Mouse (Mus musculus): Measurements from ENCODE around the gene Aldh3b1. TPM values are rescaled to one million over a fixed set of nuclear protein-coding genes. Genes with fewer than 3 reads are reported as not detected.

Aldh3b1 gene
- polyA plus RNA-seq, 1 experiment from 2014 or later, result 3.3 TPM

DNA sequence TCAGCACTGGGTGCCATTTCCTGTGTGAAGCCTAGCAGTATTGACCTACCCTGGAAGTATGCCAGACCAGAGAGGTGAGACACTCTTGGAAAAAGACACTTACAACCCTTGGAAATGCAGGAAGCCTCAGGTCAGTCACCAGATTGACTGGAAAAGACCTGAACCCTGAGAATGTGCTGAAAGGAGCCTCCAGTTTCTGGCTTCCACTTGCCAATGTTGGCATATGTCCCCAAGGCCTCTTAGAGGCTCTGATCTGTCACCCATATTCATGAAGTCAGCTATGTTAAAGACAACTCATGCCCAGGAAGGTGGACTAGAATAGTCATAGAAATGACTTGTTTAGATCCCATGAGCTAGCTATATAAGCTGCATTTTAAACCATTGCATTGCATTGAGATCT, 58.1 kb downstream of the Aldh3b1 start:
- Histone ChIP-seq H3K9me3 (replicated peaks) (no peaks in the 10 kb centered on the region), H3K4me3 (replicated peaks) (no peak overlapping the region), H3K9ac (no peak overlapping the region), H3K4me1 (replicated peaks) (no peaks in the 10 kb centered on the region), H3K27ac (no peak overlapping the region), H3K36me3 (peaks cover 5% of the 10 kb centered on the region; the same call in 1 of the 2 replicates), H3K27me3 (no peaks in the 10 kb centered on the region), H3K4me2 (no peak overlapping the region)
- ATAC-seq (ENCODE audit: low read depth) (no peak), DNase-seq (no peak)

DNA sequence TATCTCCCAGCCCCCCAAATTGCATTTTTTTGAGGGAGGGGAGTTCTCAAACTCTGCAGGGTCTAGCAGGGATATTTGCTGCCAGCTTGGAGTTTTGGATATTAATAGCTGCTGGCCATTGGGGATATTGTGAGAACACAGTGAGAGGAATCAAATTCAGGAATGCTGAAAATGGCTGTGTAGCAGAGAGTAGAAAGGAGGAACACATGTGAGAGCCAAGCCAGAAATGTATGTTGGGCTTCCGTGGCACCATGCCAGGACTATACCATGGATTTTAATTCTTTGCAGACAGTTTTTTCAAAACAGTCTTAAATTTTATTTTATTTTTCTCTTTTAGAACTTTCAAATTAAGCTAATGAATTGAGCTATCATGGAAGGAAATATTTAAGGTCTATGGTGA, 61.3 kb downstream of the Aldh3b1 start:
- no peak overlapping the region for H3K9ac ChIP-seq
- ATAC-seq (ENCODE audit: low read depth), result no peak
- 87% methylated on average over 1 of the region's 1 CpGs for WGBS (ENCODE audit: insufficient replicate concordance)
- H3K4me2 ChIP-seq, result no peak overlapping the region
- no peaks in the 10 kb centered on the region for H3K4me1 ChIP-seq (replicated peaks)
- H3K9me3 ChIP-seq (replicated peaks), result no peaks in the 10 kb centered on the region
- no peak overlapping the region for H3K27ac ChIP-seq
- H3K27me3 ChIP-seq, result no peaks in the 10 kb centered on the region
- peaks cover 23% of the 10 kb centered on the region for H3K36me3 ChIP-seq
- H3K4me3 ChIP-seq (replicated peaks), result no peak overlapping the region
- no peak for DNase-seq

GRCm38 (mm10) chr19:3864960-3865359, 64.6 kb downstream of the Aldh3b1 start:
- Histone ChIP-seq H3K27ac (no peak overlapping the region), H3K27me3 (no peaks in the 10 kb centered on the region), H3K9ac (no peak overlapping the region), H3K9me3 (replicated peaks) (no peaks in the 10 kb centered on the region), H3K36me3 (peaks cover 18% of the 10 kb centered on the region), H3K4me2 (no peak overlapping the region), H3K4me3 (replicated peaks) (no peak overlapping the region), H3K4me1 (replicated peaks) (peaks cover 19% of the 10 kb centered on the region)
- no peak for ATAC-seq (ENCODE audit: low read depth)
- 63% methylated on average over 2 of the region's 2 CpGs for WGBS (ENCODE audit: insufficient replicate concordance)
- DNase-seq, result no peak

Other genes starting within 250 kb of the Aldh3b1 start
- gene Lrp5, start 243.2 kb downstream of the Aldh3b1 start, polyA plus RNA-seq (2015; fragmentation: Nextera tagmentation; extraction: Ambion mirVana), result 1.9 and 2.0 TPM in 2 replicates
- gene 1810055G02Rik, start 221.5 kb downstream of the Aldh3b1 start, polyA plus RNA-seq (2015; fragmentation: Nextera tagmentation; extraction: Ambion mirVana), result 13.2 and 14.5 TPM in 2 replicates
- 6.5 and 8.9 TPM in 2 replicates for gene Kmt5b, start 162.4 kb downstream of the Aldh3b1 start, polyA plus RNA-seq (2015; fragmentation: Nextera tagmentation; extraction: Ambion mirVana)
- 15.8 and 18.6 TPM in 2 replicates for gene Chka, start 78.0 kb downstream of the Aldh3b1 start, polyA plus RNA-seq (2015; fragmentation: Nextera tagmentation; extraction: Ambion mirVana)
- gene Tcirg1, start 22.7 kb downstream of the Aldh3b1 start, polyA plus RNA-seq (2015; fragmentation: Nextera tagmentation; extraction: Ambion mirVana), result 18.0 and 18.8 TPM in 2 replicates
- 189 and 217 TPM in 2 replicates for gene Ndufs8, start 17.0 kb downstream of the Aldh3b1 start, polyA plus RNA-seq (2015; fragmentation: Nextera tagmentation; extraction: Ambion mirVana)
- gene Unc93b1, start 5.4 kb upstream of the Aldh3b1 start, polyA plus RNA-seq (2015; fragmentation: Nextera tagmentation; extraction: Ambion mirVana), result 17.6 and 18.3 TPM in 2 replicates
- not detected in 2 replicates for gene Aldh3b3, start 28.8 kb upstream of the Aldh3b1 start, polyA plus RNA-seq (2015; fragmentation: Nextera tagmentation; extraction: Ambion mirVana)
- gene Aldh3b2, start 42.5 kb upstream of the Aldh3b1 start, polyA plus RNA-seq (2015; fragmentation: Nextera tagmentation; extraction: Ambion mirVana), result 0.30 and 0.45 TPM in 2 replicates
- gene Acy3, start 56.8 kb upstream of the Aldh3b1 start, polyA plus RNA-seq (2015; fragmentation: Nextera tagmentation; extraction: Ambion mirVana), result 9.5 and 10.2 TPM in 2 replicates
- 0.47 and 0.54 TPM in 2 replicates for gene Tbx10, start 62.9 kb upstream of the Aldh3b1 start, polyA plus RNA-seq (2015; fragmentation: Nextera tagmentation; extraction: Ambion mirVana)
- gene Nudt8, start 70.8 kb upstream of the Aldh3b1 start, polyA plus RNA-seq (2015; fragmentation: Nextera tagmentation; extraction: Ambion mirVana), result 13.8 and 15.9 TPM in 2 replicates
- gene Gm49405, start 70.8 kb upstream of the Aldh3b1 start, polyA plus RNA-seq (2015; fragmentation: Nextera tagmentation; extraction: Ambion mirVana), result 0.55 and 0.59 TPM in 2 replicates
- 0.80 and 0.82 TPM in 2 replicates for gene Doc2g, start 73.5 kb upstream of the Aldh3b1 start, polyA plus RNA-seq (2015; fragmentation: Nextera tagmentation; extraction: Ambion mirVana)
- 171 and 174 TPM in 2 replicates for gene Ndufv1, start 83.0 kb upstream of the Aldh3b1 start, polyA plus RNA-seq (2015; fragmentation: Nextera tagmentation; extraction: Ambion mirVana)
- 629 and 652 TPM in 2 replicates for gene Gstp1, start 108.2 kb upstream of the Aldh3b1 start, polyA plus RNA-seq (2015; fragmentation: Nextera tagmentation; extraction: Ambion mirVana)
- 7.7 and 11.2 TPM in 2 replicates for gene Gstp2, start 116.2 kb upstream of the Aldh3b1 start, polyA plus RNA-seq (2015; fragmentation: Nextera tagmentation; extraction: Ambion mirVana)
- gene Gstp3, start 129.8 kb upstream of the Aldh3b1 start, polyA plus RNA-seq (2015; fragmentation: Nextera tagmentation; extraction: Ambion mirVana), result 28.0 and 28.3 TPM in 2 replicates
- 0.43 and 0.67 TPM in 2 replicates for gene Cabp2, start 151.8 kb upstream of the Aldh3b1 start, polyA plus RNA-seq (2015; fragmentation: Nextera tagmentation; extraction: Ambion mirVana)
- 94.3 and 94.7 TPM in 2 replicates for gene Cdk2ap2, start 167.4 kb upstream of the Aldh3b1 start, polyA plus RNA-seq (2015; fragmentation: Nextera tagmentation; extraction: Ambion mirVana)
- 2.8 and 3.1 TPM in 2 replicates for gene Pitpnm1, start 170.2 kb upstream of the Aldh3b1 start, polyA plus RNA-seq (2015; fragmentation: Nextera tagmentation; extraction: Ambion mirVana)
- 37.7 and 38.9 TPM in 2 replicates for gene Aip, start 196.1 kb upstream of the Aldh3b1 start, polyA plus RNA-seq (2015; fragmentation: Nextera tagmentation; extraction: Ambion mirVana)
- 0.02 TPM in 1 of 2 replicates, not detected in the other for gene Gpr152, start 210.0 kb upstream of the Aldh3b1 start, polyA plus RNA-seq (2015; fragmentation: Nextera tagmentation; extraction: Ambion mirVana)
- gene Cabp4, start 214.2 kb upstream of the Aldh3b1 start, polyA plus RNA-seq (2015; fragmentation: Nextera tagmentation; extraction: Ambion mirVana), result 0.07 and 0.13 TPM in 2 replicates
- gene Coro1b, start 218.8 kb upstream of the Aldh3b1 start, polyA plus RNA-seq (2015; fragmentation: Nextera tagmentation; extraction: Ambion mirVana), result 70.7 and 72.6 TPM in 2 replicates
- gene Ptprcap, start 223.8 kb upstream of the Aldh3b1 start, polyA plus RNA-seq (2015; fragmentation: Nextera tagmentation; extraction: Ambion mirVana), result 18.8 and 21.3 TPM in 2 replicates
- gene Rps6kb2, start 233.5 kb upstream of the Aldh3b1 start, polyA plus RNA-seq (2015; fragmentation: Nextera tagmentation; extraction: Ambion mirVana), result 30.0 and 34.2 TPM in 2 replicates
- 0.38 and 0.43 TPM in 2 replicates for gene Carns1, start 245.7 kb upstream of the Aldh3b1 start, polyA plus RNA-seq (2015; fragmentation: Nextera tagmentation; extraction: Ambion mirVana)

Measured in liver, embryonic 13.5 days (tissue).